29 mouse cellular contexts compared by ENCODE assay signal in the genomic region with DNA sequence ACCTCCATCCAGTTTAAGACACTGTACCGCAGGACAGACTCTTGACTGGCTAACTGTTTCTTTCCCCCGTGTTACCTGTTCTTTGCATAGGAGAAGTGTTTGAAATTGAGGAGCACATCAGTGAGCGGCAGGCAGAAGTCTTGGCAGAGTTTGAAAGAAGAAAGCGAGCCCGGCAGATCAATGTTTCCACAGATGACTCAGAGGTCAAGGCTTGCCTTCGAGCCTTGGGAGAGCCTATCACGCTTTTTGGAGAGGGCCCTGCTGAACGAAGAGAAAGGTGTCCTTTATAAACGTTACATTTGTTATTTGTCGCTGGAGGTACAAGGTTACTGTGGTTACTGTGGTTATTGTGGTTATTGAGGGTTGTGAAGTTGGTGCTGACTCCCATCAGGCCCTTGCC. TPM values are rescaled to one million over a fixed set of nuclear protein-coding genes. Genes with fewer than 3 reads are reported as not detected.
"Had no signal": no experiment of that assay in that cellular context is flagged by ENCODE, and none has a peak within 500 bp of the region (broad histone marks: within the 10 kb centered on the region; RNA-seq: fewer than 3 reads in every experiment).

No protein-coding gene starts in this region.

- H3K27me3 ChIP-seq: limb, embryonic 12.5 days; limb, embryonic 15.5 days; midbrain, embryonic 13.5 days; neural tube, embryonic 13.5 days; stomach, embryonic 15.5 days had no signal

- H3K4me2 ChIP-seq: limb, embryonic 12.5 days; limb, embryonic 15.5 days; liver, embryonic 11.5 days; midbrain, embryonic 13.5 days; neural tube, embryonic 13.5 days; stomach, embryonic 15.5 days had no signal

- DNase-seq: kidney, adult 18-20 months; kidney, adult 9 months; kidney, postnatal 10 days; kidney, postnatal 36 days; left cerebral cortex, postnatal 4 days; lung, adult 2 months; lung, postnatal 14 days; lung, postnatal 4 days; retina, postnatal 1 day; thymus, adult 18-20 months; thymus, postnatal 36 days had no signal

- ATAC-seq: midbrain, embryonic 13.5 days; midbrain, embryonic 16.5 days had no signal

- H3K9ac ChIP-seq: limb, embryonic 12.5 days; limb, embryonic 15.5 days; midbrain, embryonic 13.5 days; neural tube, embryonic 13.5 days; stomach, embryonic 15.5 days had no signal

- H3K4me3 ChIP-seq: limb, embryonic 12.5 days; limb, embryonic 15.5 days; midbrain, embryonic 10.5 days; midbrain, embryonic 13.5 days; myocyte; neural tube, embryonic 13.5 days; stomach, embryonic 15.5 days had no signal

- H3K9me3 ChIP-seq: limb, embryonic 12.5 days; limb, embryonic 15.5 days; midbrain, embryonic 10.5 days; midbrain, embryonic 13.5 days; neural tube, embryonic 13.5 days; stomach, embryonic 15.5 days had no signal

- H3K27ac ChIP-seq: limb, embryonic 12.5 days; limb, embryonic 15.5 days; midbrain, embryonic 10.5 days; midbrain, embryonic 13.5 days; neural tube, embryonic 13.5 days; stomach, embryonic 15.5 days had no signal

RNA-seq across cellular contexts. Expression of a gene that starts 23.4 kb away (rescaled TPM):
- total RNA-seq: layer of hippocampus, adult 8-10 months; layer of hippocampus, postnatal 10 days; left cerebral cortex, adult 8-10 months; left cerebral cortex, postnatal 14 days; left cerebral cortex, postnatal 4 days; megakaryocyte progenitor cell, adult 5-6 weeks; monocyte, adult 5-6 weeks; neutrophil, adult 5-6 weeks had no signal
- polyA plus RNA-seq: limb, embryonic 12.5 days; limb, embryonic 15.5 days; liver, embryonic 11.5 days; liver, embryonic 16.5 days; midbrain, embryonic 10.5 days; myocyte; spleen, adult 2 months; stomach, embryonic 15.5 days had no signal
